Mouse (Mus musculus) cortical plate, adult 2 months (tissue): Measurements from ENCODE around the gene Fam186a. TPM values are rescaled to one million over a fixed set of nuclear protein-coding genes. Genes with fewer than 3 reads are reported as not detected.
"Not testable (repeated sequence)": the region's sequence is repeated elsewhere in the genome, so short reads cannot be mapped to it uniquely, and the experiment has no call there.

ENCODE experiments used
- H3K27ac ChIP-seq: fragments of 200-500 bp; 2 replicates; pipeline ENCODE4 v1.5.1; 2012; ENCODE audit warnings: low read length, control low read depth, inconsistent platforms; ENCODE audit not compliant: insufficient read depth
- H3K4me1 ChIP-seq: fragments of 200-500 bp; 2 replicates; pipeline ENCODE4 v1.6.1; 2011; ENCODE audit warnings: low read length; ENCODE audit not compliant: control insufficient read depth, insufficient read depth
- H3K4me3 ChIP-seq: fragments of 200-500 bp; 2 replicates; pipeline ENCODE4 v1.5.1; 2011; ENCODE audit warnings: mild to moderate bottlenecking, low read length, control low read depth; ENCODE audit not compliant: insufficient read depth
- CTCF ChIP-seq: fragments of 200-500 bp; IDR thresholded peaks from 2 replicates; pipeline ENCODE4 v1.5.1; 2011; ENCODE audit warnings: mild to moderate bottlenecking, control low read depth, low read length; ENCODE audit not compliant: insufficient read depth; ENCODE audit errors: extremely low read depth
- POLR2A ChIP-seq: fragments of 200-500 bp; IDR thresholded peaks from 2 replicates; pipeline ENCODE4 v1.6.1; 2011; ENCODE audit warnings: mild to moderate bottlenecking, low read length, control low read depth; ENCODE audit not compliant: insufficient read depth; ENCODE audit errors: extremely low read depth
- polyA plus RNA-seq: library from polyadenylated mRNA; depleted of rRNA; stranded (reverse); fragments of >200 nt; gene quantifications from 2 replicates; pipeline ENCODE4 v1.2.3, GENCODE M21; 2012

Fam186a gene
- polyA plus RNA-seq, 1 experiment: 0.04 TPM

GRCm38 (mm10) chr15:99972989-99973911 is 6.4 kb upstream of the Fam186a start:
- no peaks in the 10 kb centered on the region; the same call in 1 of the 2 replicates for H3K4me1 ChIP-seq
- TF ChIP-seq CTCF: no peak
- peak overlapping the region; percentile 82 for H3K4me3 ChIP-seq
- H3K27ac ChIP-seq: peak overlapping the region; percentile 91

- Histone ChIP-seq H3K4me1 (no peaks in the 10 kb centered on the region; the same call in 1 of the 2 replicates), H3K27ac (peak overlapping the region; percentile 97), H3K4me3 (peak overlapping the region; percentile 82)
- TF ChIP-seq CTCF: no peak
- TF ChIP-seq POLR2A: peak; percentile 71; the same call in 1 of the 2 replicates
Observed at GRCm38 (mm10) chr15:99972361-99972988, 5.6 kb upstream of the Fam186a start.

- Histone ChIP-seq H3K4me3 (no peak overlapping the region), H3K27ac (no peak overlapping the region), H3K4me1 (no peaks in the 10 kb centered on the region)
- TF ChIP-seq POLR2A: no peak
- TF ChIP-seq CTCF: no peak
Observed at GRCm38 (mm10) chr15:99970606-99971005, 3.7 kb upstream of the Fam186a start.

GRCm38 (mm10) chr15:99969765-99970164 is 2.9 kb upstream of the Fam186a start, which contains the start of gene Larp4:
Gene Larp4 (plus strand): TSS chr15:99970065.
- not testable (repeated sequence) for H3K4me3 ChIP-seq, H3K27ac ChIP-seq, H3K4me1 ChIP-seq

GRCm38 (mm10) chr15:99965103-99965775 is 1.6 kb downstream of the Fam186a start:
- TF ChIP-seq POLR2A: no peak
- no peak for TF ChIP-seq CTCF
- Histone ChIP-seq H3K4me1 (no peaks in the 10 kb centered on the region), H3K27ac (no peak overlapping the region), H3K4me3 (no peak overlapping the region)

GRCm38 (mm10) chr15:99955324-99955723 is 11.5 kb downstream of the Fam186a start:
- no peak overlapping the region for H3K27ac ChIP-seq
- TF ChIP-seq CTCF (no peak), POLR2A (no peak)
- no peaks in the 10 kb centered on the region for H3K4me1 ChIP-seq
- no peak overlapping the region for H3K4me3 ChIP-seq

- no peak overlapping the region for H3K27ac ChIP-seq
- no peaks in the 10 kb centered on the region for H3K4me1 ChIP-seq
- no peak for TF ChIP-seq POLR2A
- no peak for TF ChIP-seq CTCF
- H3K4me3 ChIP-seq: no peak overlapping the region
Observed at GRCm38 (mm10) chr15:99940970-99941630, 25.8 kb downstream of the Fam186a start.

- TF ChIP-seq CTCF (no peak), POLR2A (no peak)
- Histone ChIP-seq H3K4me3 (no peak overlapping the region), H3K27ac (no peak overlapping the region), H3K4me1 (no peaks in the 10 kb centered on the region)
Observed at GRCm38 (mm10) chr15:99940426-99940825, 26.4 kb downstream of the Fam186a start.

- Histone ChIP-seq H3K4me3 (no peak overlapping the region), H3K4me1 (no peaks in the 10 kb centered on the region), H3K27ac (no peak overlapping the region)
- no peak for TF ChIP-seq CTCF
- no peak for TF ChIP-seq POLR2A
Observed at GRCm38 (mm10) chr15:99937841-99938240, 29.0 kb downstream of the Fam186a start.
